Mouse (Mus musculus) left cerebral cortex, postnatal 36 days (tissue): ENCODE data around the gene Mgmt. TPM values are rescaled to one million over a fixed set of nuclear protein-coding genes. Genes with fewer than 3 reads are reported as not detected.

ENCODE experiments used
- DNase-seq, 2 experiments: peaks; one replicate each; pipeline ENCODE4 v3.0.0; 2021 to 2022; ENCODE audit warnings: low spot score in 2 of 2, mixed read lengths in 1 of 2
- intact Hi-C: fragments of 180-260 bp; cut with DNase I; formaldehyde crosslinking; loops from one replicate; pipeline ENCODE4 v1.15.1; 2025
- total RNA-seq, 2 experiments: library from RNA; stranded (reverse); gene quantifications; 2 replicates each; pipeline ENCODE4 v1.2.3; 2021

Gene Mgmt
- total RNA-seq, result under 1 TPM; 0.57 to 0.59 TPM

DNA sequence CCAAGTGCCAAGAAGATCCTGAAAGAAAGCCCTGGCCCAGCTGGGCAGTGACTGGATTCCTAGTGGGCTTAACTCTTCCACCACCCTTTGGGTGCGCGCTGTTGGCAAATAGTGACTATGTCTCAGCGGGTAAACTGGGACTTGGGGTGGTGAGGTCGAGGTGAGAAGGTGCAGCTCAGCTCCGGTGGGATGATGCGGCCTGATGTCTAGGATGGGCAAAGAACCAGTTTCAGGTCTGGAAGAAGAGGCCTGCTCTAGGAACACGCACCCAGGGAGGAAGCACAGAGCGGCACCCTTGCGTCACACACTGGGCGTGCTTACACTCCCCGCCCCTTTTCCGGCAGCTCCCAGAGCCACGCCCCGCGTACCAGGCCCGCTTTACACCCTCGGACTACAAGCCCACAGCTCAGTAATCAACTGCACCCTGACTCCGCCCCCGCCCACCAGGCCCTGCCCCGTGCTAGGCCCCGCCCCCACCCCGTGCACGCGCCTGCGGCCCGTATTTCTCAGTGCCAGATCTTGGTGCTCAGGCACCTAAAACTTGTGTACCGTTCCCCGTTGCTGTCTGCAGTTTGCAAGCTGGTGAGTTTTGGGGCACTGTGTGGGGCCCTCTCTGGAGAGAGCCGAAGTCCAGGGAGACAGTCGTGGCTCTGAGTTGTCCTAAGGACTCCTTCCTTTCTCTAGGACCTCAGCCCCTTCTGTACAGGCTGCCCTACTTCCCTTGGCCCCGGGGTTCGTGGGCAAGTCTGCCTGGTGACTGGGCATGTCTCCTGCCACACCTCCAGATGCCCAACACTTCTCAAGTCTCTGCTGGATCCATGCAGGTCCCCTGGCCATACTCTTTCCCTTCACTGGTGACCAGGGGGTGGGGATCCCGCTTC, at the start of gene Mgmt:
Gene Mgmt, plus strand, starts transcription at position 509 of the 881 bp plus-strand sequence.
- DNase-seq, result peak; percentile 77 to 80
- intact Hi-C loops, result no loop called here

DNA sequence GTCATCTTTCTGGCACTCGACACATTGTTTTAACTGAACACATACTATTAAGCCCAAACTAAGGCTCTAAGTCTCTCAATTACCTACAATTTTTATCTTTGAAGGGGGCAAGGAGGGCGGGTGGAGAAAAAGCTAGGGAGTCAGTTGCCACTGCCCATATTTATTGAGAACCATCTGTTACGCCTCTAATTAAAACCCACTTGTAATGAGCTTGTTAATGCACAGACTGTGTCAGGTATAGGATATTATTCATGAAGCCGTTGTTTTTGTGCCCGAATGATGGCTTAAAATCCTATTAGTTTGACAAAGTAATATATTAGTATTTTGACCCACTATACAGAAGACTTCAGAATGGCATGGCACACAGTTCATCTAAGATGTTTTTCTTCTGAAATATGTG, 49.6 kb upstream of the Mgmt start:
- DNase-seq, result no peak

GRCm38 (mm10) chr7:136845321-136845720, 49.1 kb upstream of the Mgmt start:
- DNase-seq, result no peak
- intact Hi-C loops, result no loop called here

More for the DNA sequence above, 49.6 kb upstream of the Mgmt start:
- intact Hi-C loops, result no loop called here

DNA sequence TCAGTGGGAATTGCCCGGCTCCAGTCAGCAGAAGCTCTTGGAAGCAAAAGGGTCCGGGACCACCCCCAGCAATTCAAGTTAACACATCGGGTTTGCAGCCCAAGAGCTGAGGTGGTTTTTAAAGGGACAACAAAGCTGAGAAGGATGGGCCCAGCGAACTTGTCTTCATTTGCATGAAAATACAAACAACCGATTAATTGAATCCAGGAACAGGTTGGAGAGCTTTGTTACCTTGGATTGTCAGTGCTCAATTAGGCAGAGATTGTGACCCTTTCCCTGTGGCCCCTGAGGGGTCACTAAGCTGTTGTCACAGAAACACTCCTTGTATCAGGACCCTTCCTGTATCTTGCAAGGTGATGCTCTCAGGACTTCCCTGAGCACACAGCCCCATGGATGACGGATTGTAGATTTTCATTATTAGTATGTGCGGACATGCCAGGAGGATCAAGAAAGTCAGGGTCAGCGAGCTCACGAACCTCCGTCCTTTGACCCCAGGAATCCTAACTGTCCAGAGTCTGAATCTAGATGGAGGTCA, 48.3 kb upstream of the Mgmt start:
- intact Hi-C loops, result no loop called here
- DNase-seq, result no peak

DNA sequence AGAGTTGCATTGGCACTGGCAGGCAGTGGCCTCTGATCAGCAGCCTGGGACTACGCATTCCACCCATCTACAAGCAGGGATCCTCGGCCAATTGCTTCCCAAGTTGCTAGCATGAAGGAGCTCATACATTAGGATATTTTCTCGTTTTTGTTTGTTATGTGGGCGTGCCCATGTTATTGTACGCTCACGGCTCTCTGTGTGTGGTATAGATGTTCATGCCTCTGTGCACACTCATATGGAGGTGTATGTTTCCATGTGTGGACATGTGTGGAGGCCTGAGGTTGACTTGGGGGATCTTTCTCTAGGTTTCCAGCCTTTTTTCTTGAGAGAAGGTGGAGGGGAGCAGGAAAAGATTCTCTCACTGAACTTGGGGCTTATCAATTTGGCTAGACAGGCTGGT, 46.8 kb upstream of the Mgmt start:
- intact Hi-C loops, result no loop called here

GRCm38 (mm10) chr7:136848761-136849160, 45.7 kb upstream of the Mgmt start:
- intact Hi-C loops, result no loop called here

More for the DNA sequence above, 46.8 kb upstream of the Mgmt start:
- DNase-seq, result no peak

GRCm38 (mm10) chr7:136849811-136850210, 44.6 kb upstream of the Mgmt start:
- DNase-seq, result no peak
- intact Hi-C loops, result no loop called here

More at GRCm38 (mm10) chr7:136848761-136849160, 45.7 kb upstream of the Mgmt start:
- no peak for DNase-seq

DNA sequence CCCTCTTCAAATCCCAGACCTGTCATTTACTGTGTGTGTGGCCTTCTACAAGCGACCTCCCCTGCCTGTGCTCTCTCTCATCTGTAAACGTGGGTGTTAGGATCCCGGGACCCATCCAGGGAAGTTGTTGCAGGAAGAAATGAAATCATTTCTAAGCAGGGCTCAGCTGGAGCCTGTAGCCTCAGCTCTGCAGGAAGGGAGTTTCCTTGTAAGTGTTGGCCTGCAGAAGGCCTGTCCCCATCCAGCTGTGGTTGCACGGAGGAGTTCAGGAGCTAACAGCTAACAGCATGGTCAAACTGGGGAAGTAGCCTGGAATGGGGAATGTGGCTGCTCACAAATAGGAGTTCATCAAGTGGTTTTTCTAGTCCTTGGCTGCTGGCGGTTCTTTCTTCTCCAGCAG, 44.1 kb upstream of the Mgmt start:
- intact Hi-C loops, result no loop called here
- DNase-seq, result no peak

GRCm38 (mm10) chr7:136851946-136852345, 42.5 kb upstream of the Mgmt start:
- intact Hi-C loops, result no loop called here
- DNase-seq, result no peak

- no peak for DNase-seq
Observed at GRCm38 (mm10) chr7:136852721-136853120, 41.7 kb upstream of the Mgmt start.

DNA sequence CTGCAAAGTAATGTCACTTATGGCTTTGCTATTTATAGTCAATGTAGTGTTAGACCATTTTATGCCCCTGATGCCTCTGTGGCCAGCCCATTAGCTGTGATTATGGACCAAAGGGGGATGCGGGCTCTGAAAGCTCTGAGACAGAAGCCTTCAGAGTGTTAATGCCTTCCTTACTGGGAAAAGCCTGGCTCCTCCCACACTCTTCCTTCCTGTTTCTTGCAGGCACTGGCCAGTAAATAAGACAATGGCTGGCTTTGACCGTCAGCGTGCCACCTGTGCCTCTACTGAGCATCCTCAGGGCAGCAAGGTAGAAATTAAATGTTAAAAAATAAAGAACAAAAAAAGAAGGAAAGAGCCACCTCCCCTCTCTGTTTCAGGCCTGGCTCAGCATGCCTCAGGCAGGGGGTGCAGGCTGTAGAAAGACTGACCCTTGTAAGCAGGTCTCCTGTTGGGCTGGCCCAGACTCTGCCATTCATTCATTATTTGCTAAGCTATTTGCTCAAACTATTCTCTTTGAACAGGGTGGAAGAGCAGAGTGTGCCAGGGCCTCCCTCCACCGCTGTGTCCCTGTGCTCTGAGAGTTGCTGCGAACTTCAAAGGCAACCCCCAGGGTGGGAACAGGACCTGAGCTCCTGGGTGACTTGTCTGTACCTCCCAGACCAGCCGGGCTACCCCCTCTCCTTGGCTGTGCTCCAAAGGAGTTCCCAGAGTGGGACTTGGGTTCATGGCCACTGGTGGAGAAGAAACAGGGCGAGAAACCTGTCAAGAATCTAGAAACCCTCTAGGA, 29.5 kb upstream of the Mgmt start:
- DNase-seq, result no peak
- intact Hi-C loops, result no loop called here

More at GRCm38 (mm10) chr7:136852721-136853120, 41.7 kb upstream of the Mgmt start:
- intact Hi-C loops, result no loop called here

DNA sequence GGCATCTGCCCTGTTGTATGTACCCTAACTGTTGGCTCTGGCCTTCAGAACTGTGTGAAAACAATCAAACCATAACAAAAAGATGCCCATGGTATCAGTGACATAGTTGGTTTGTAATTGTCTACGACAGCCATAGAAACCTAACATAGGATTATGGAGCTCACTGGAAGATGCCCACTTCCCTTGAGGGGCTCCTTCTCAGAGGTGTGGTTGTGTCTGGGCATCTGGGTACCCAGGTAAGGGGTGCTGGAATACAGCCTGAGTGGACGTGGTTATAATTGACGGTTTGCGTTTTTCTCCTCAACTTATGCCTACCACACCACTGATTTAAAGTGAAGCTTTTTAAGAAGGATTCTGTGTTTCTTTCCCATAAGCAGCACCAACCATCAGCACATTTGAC, 28.5 kb upstream of the Mgmt start:
- DNase-seq, result no peak
- intact Hi-C loops, result no loop called here

- intact Hi-C loops, result no loop called here
- no peak for DNase-seq
Observed at GRCm38 (mm10) chr7:136866535-136866934, 27.9 kb upstream of the Mgmt start.

- peak in 1 of 2 experiments; percentile 17 for DNase-seq
- intact Hi-C loops, result no loop called here
Observed at GRCm38 (mm10) chr7:136871535-136871934, 22.9 kb upstream of the Mgmt start.

GRCm38 (mm10) chr7:136872059-136872458, 22.4 kb upstream of the Mgmt start:
- intact Hi-C loops, result no loop called here
- peak; percentile 64 to 71 for DNase-seq

GRCm38 (mm10) chr7:136874396-136874795, 20.0 kb upstream of the Mgmt start:
- DNase-seq, result no peak
- intact Hi-C loops, result no loop called here

- peak; percentile 34 to 40 for DNase-seq
- intact Hi-C loops, result no loop called here
Observed at GRCm38 (mm10) chr7:136880386-136880785, 14.0 kb upstream of the Mgmt start.

- intact Hi-C loops, result no loop called here
- DNase-seq, result no peak
Observed at GRCm38 (mm10) chr7:136888161-136888560, 6.3 kb upstream of the Mgmt start.

DNA sequence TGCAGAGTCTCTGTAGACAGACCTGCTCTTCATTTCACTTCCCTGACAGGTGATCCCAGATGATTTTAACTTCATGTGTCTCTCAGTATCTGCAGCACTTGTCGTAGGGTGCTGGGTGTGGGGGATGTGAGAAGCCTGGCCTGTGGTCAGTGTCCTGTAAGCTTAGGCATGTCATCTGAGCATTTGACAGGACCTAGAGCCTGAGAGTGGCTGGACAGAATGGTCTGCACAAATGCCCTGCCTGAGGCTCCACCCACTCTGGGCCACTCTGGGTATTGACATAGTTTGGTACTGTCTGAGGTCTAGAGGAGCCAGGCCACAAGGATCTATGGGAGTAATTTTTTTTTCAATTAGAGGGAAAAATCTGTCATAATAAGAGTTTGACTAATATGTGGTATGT, 942 bp downstream of the Mgmt start:
- intact Hi-C loops, result no loop called here
- no peak for DNase-seq

DNA sequence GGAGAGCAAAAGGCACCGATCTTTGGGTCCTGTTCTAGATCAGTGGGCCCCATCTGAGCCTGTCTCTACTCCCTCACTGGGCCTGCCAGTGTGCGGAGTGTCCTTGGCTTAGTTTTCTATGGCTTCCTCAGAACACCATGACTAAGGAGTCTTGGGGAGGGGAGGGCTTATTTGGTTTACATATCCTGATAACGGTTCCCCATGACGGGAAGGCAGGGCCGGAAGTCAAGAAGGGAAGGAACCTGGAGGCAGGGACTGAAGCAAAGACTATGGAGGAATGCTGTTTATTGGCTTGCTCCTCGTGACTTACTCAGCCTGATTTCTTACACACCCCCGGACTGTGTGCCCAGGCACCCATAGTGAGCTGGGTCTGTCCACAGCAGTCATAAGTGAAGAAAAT, 1.4 kb downstream of the Mgmt start:
- no peak for DNase-seq
- intact Hi-C loops, result no loop called here
